Mouse (Mus musculus) erythroid progenitor cell, adult 5-6 weeks (primary cell): ENCODE results near the gene Smc6. TPM values are rescaled to one million over a fixed set of nuclear protein-coding genes. Genes with fewer than 3 reads are reported as not detected.

Experiments
- ATAC-seq: replicated peaks from 2 replicates; pipeline ENCODE4 v1.8.0; 2016; ENCODE audit warnings: moderate number of reproducible peaks, mild to moderate bottlenecking, moderate TSS enrichment, inconsistent platforms; ENCODE audit not compliant: poor library complexity, low FRiP score, severe bottlenecking
- total RNA-seq, 2 experiments: library from RNA; stranded (forward) in 1 of 2; stranded (reverse) in 1 of 2; fragments of 150-400 nt in 1 of 2; fragments of 186-747, 209-891 nt in 1 of 2; gene quantifications; 2 replicates each; pipeline versions ENCODE4 v1.2.3 to v1.2.4; 2015 to 2017; ENCODE audit warnings: low replicate concordance in 2 of 2

Gene Smc6
- total RNA-seq, 2 experiments from 2014 or later = 174 to 209 TPM

DNA sequence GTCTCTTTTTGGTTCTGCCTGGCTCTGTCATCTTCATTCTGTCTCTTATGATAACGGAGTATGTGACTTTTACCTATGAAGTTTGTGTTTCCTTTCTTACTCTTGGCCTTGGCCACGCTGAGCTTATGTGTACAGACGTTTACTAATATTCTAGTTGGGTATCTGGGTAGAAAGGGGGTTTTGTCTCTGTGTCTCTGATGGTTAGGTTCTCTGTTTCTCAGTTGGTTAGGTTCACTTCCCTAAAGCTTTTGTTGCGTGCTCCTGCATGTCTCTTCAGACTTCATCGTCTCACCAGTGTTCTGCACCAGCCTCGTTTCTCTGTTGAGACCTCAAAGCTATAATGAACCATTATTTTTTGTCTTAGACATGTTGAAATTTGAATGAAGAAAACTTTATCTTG, 11.5 kb downstream of the Smc6 start:
- ATAC-seq = no peak

DNA sequence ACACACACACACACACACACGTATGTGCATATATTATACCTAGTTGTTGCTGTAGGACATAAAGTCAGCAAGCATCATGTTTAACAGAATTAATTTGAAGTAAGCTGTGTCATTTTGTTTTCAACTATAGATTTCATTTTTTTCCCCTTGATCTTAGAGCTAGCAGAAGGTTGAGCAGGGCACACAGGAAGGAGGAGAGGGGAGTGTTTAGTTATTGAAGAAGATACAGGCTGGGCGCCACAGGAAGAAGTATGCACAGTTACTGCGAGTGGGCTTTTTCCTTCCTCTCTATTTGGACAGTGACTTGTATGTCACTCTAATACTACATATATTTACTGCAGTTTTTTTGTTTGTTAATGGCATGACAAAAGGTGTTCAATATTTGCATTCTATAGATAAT, 14.2 kb downstream of the Smc6 start:
- no peak for ATAC-seq

DNA sequence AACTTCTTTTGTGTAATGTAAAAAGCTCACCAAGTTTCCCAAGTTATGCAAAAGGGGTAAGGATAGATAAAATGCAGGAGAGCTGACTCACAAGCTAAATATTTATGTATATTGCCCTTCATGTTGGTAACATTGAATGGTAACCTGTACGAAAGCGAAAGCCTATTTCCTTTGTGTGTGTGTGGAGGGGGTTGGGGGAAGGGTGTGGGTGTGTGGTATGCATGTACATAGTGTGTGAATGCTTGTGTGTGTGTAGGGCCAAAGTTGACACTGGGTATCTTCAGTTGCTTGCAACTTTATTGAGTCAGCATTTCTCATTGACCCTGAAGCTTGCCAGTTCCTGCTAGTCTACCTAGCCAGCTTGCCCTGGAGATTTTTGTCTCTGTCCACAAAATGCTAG, 15.9 kb downstream of the Smc6 start:
- no peak for ATAC-seq

GRCm38 (mm10) chr12:11286382-11286781, 20.7 kb downstream of the Smc6 start:
- ATAC-seq = no peak

DNA sequence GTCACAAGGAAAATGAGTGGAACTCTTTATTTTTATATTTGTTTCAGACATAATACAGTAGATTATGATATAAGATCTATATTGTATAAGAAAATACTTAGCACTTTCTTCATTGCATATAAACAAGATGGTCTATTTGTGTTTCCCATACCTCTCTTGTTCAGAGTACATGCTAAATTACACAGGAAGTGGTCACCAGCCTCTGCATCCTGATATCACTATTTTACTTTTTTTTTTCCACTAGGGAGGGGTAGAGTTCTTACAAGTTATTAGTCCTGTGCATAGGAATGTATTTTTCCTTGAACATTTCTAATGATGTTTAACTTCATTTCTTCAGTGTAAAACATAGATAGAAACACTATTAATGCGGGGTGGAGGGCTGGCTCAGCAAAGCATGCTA, 35.2 kb downstream of the Smc6 start:
- no peak for ATAC-seq

- ATAC-seq = no peak; the same call in 1 of the 2 replicates
Observed at GRCm38 (mm10) chr12:11306753-11307645, 41.3 kb downstream of the Smc6 start.

DNA sequence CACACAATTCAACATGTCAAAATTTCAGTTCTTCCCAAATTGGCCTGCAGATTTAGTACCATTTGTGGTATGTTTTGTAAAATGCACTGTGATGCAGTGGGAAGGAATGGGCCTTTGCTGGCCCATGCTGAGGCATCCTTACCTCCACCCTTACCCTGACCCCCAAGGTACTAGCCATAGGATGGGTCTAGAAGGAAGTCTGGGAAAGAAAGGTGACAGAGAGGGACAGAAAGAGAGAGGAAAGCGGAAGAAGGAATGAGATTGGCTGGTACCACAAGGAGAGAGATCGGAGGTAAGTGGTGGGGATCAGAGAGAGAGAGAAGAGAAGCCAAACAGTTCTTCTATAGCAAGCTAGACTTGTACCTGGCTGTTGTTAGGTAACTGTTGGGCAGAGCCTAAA, 45.4 kb downstream of the Smc6 start:
- ATAC-seq = no peak

GRCm38 (mm10) chr12:11313840-11314239, 48.2 kb downstream of the Smc6 start:
- no peak for ATAC-seq

DNA sequence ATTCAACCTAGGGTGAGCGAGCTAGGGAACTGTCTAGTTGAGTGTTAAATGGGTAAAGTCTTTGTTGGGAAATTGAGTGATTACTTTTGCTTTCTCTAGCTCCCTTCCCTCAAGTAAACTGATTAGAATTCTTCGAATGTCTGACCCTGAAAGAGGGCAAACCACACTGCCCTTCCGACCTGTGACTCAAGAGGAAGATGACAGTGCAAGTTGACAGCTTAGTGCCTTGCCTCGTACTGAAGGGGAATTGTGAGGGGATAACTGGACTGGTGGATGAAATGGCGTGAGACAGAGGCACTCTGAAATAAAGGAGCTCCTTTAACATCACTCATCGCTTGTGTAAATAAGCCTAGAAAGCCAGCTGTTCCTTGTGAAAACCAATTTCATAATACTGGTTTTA, 52.0 kb downstream of the Smc6 start:
- no peak for ATAC-seq

GRCm38 (mm10) chr12:11324480-11324879, 58.8 kb downstream of the Smc6 start:
- ATAC-seq = no peak

DNA sequence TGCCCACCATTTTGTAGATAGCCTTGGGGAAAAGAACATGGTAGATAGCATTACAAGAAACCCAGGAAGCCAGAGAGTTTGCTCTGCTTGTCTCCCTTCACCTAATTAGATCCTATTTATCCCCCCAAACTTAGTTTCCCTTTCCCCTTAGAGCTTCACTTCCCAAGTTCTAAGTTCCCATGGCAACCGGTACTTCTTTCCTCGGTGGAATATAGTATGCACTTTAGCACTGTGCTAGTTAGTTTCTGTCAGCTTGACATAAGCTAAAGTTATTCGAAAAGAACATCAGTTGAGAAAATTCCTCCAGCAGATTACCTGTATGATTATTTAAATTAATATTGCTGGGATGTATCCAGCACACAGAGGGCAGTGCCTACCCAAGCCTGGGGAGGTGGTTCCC, 60.8 kb downstream of the Smc6 start:
- ATAC-seq = no peak

GRCm38 (mm10) chr12:11336845-11337244, 71.2 kb downstream of the Smc6 start:
- ATAC-seq = no peak

GRCm38 (mm10) chr12:11338251-11338650, 72.6 kb downstream of the Smc6 start:
- no peak for ATAC-seq

GRCm38 (mm10) chr12:11342020-11342600, 76.4 kb downstream of the Smc6 start:
- no peak for ATAC-seq

DNA sequence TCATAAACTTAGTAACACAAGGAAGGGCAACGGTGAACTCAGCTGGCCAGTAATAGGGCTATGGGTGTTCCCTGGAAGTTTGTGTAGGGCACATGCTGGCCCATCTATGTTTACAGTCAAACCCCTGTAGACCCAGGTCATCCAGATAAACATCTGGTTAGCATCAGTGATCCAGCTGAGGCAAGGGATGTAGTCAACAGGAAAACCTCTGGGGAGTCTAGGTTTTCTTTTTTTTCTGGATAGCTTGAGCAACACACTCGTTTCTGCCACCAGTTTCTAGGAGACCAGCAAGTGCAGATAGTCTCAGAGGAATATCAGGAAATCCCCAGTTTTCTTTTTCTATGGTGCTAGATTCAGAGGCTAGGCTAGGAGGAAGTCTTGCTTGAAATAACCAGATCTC, 80.3 kb downstream of the Smc6 start:
- ATAC-seq = no peak

GRCm38 (mm10) chr12:11348423-11348822, 82.7 kb downstream of the Smc6 start:
- ATAC-seq = no peak

GRCm38 (mm10) chr12:11349870-11350269, 84.2 kb downstream of the Smc6 start:
- ATAC-seq = no peak

DNA sequence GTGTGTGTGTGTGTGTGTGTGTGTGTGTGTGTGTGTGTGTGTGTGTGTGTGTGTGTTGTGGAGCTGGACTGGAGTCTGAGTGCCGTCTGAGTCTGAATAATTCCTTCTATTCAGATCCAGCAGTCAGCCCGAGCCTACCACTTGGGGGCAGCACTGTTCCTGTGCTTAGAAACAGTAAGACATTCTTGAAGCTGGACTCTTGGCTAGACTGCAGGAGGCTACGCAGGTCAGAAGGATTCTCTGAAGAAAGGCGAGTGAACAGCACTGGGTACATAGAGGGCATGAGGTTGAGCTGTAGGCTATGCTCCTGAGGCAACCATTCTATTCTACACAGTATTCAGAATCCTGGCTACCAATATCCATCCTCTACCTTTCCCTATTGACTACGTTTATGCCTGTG, 85.2 kb downstream of the Smc6 start:
- no peak for ATAC-seq

- ATAC-seq = no peak
Observed at GRCm38 (mm10) chr12:11362435-11362834, 96.7 kb downstream of the Smc6 start.

DNA sequence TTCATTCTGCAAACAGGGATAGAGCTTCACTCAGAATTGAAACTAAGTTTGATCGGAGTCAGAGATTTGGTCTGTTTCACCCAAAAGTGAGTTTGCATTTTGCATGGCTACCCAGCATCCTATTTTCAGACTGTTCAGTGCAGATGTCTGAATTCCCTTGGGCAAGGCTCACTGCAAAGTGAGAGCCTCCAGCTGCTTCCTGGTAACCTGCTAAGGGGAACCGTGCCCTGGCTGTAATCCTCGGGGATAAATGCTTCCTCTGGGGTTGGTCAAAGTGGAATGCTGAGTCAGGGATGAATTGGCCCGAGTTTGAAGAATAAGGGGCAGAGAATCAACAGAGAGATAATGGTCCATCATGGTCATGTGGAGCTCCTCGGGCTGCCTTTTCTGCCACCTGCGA, 99.2 kb downstream of the Smc6 start:
- no peak for ATAC-seq

- no peak for ATAC-seq
Observed at GRCm38 (mm10) chr12:11367099-11367765, 101.5 kb downstream of the Smc6 start.
